Mouse (Mus musculus) adrenal gland (tissue): ENCODE measurements around the gene Btn1a1.

Experiments used
- intact Hi-C: fragments of 180-260 bp; cut with DNase I; formaldehyde crosslinking; loops from one replicate; pipeline ENCODE4 v1.15.1; 2025

Gene Btn1a1

GRCm38 (mm10) chr13:23439901-23440300 lies 25.8 kb downstream of the Btn1a1 start:
- intact Hi-C loops, result loop anchor here (10.0 kb wide), 1 partner anchor 1725 kb away; the partner anchor contains the start of genes Hist1h2ai, Hist1h2bl and Hist1h3h

GRCm38 (mm10) chr13:23438521-23438920 lies 27.2 kb downstream of the Btn1a1 start:
- intact Hi-C loops, result loop anchor here (10.0 kb wide), 1 partner anchor 1724 kb away; the partner anchor contains the start of genes Hist1h2ai, Hist1h2bl and Hist1h3h

GRCm38 (mm10) chr13:23437908-23438307 lies 27.8 kb downstream of the Btn1a1 start:
- intact Hi-C loops, result loop anchor here (2.0 to 10.0 kb wide), 2 partner anchors 79 to 1723 kb away; partner anchors contain the start of genes Hist1h2ai, Hist1h2bl and Hist1h3h

GRCm38 (mm10) chr13:23436861-23437822 lies 28.6 kb downstream of the Btn1a1 start:
- intact Hi-C loops, result loop anchor here (2.0 to 10.0 kb wide), 2 partner anchors 80 to 1722 kb away; partner anchors contain the start of genes Hist1h2ai, Hist1h2bl and Hist1h3h

- intact Hi-C loops, result loop anchor here (2.0 to 10.0 kb wide), 2 partner anchors 81 to 1721 kb away; partner anchors contain the start of genes Hist1h2ai, Hist1h2bl and Hist1h3h
Observed at GRCm38 (mm10) chr13:23436231-23436661, 29.5 kb downstream of the Btn1a1 start.

- intact Hi-C loops, result loop anchor here (2.0 to 10.0 kb wide), 2 partner anchors 81 to 1721 kb away; partner anchors contain the start of genes Hist1h2ai, Hist1h2bl and Hist1h3h
Observed at GRCm38 (mm10) chr13:23435676-23436075, 30.0 kb downstream of the Btn1a1 start.

GRCm38 (mm10) chr13:23435241-23435640 lies 30.5 kb downstream of the Btn1a1 start:
- intact Hi-C loops, result loop anchor here (10.0 kb wide), 1 partner anchor 1720 kb away; the partner anchor contains the start of genes Hist1h2ai, Hist1h2bl and Hist1h3h

- intact Hi-C loops, result loop anchor here (10.0 kb wide), 1 partner anchor 1720 kb away; the partner anchor contains the start of genes Hist1h2ai, Hist1h2bl and Hist1h3h
Observed at GRCm38 (mm10) chr13:23434426-23434825, 31.3 kb downstream of the Btn1a1 start.

- intact Hi-C loops, result loop anchor here (10.0 kb wide), 1 partner anchor 1719 kb away; the partner anchor contains the start of genes Hist1h2ai, Hist1h2bl and Hist1h3h
Observed at GRCm38 (mm10) chr13:23433801-23434200, 31.9 kb downstream of the Btn1a1 start.

- intact Hi-C loops, result loop anchor here (10.0 kb wide), 1 partner anchor 1718 kb away; the partner anchor contains the start of genes Hist1h2ai, Hist1h2bl and Hist1h3h
Observed at GRCm38 (mm10) chr13:23433206-23433605, 32.5 kb downstream of the Btn1a1 start.

GRCm38 (mm10) chr13:23432562-23433201 lies 33.0 kb downstream of the Btn1a1 start:
- intact Hi-C loops, result loop anchor here (10.0 kb wide), 1 partner anchor 1718 kb away; the partner anchor contains the start of genes Hist1h2ai, Hist1h2bl and Hist1h3h

- intact Hi-C loops, result loop anchor here (10.0 kb wide), 1 partner anchor 1717 kb away; the partner anchor contains the start of genes Hist1h2ai, Hist1h2bl and Hist1h3h
Observed at GRCm38 (mm10) chr13:23431351-23431771, 34.3 kb downstream of the Btn1a1 start.

- intact Hi-C loops, result loop anchor here (10.0 kb wide), 1 partner anchor 1716 kb away; the partner anchor contains the start of genes Hist1h2ai, Hist1h2bl and Hist1h3h
Observed at GRCm38 (mm10) chr13:23430734-23431133, 35.0 kb downstream of the Btn1a1 start.

GRCm38 (mm10) chr13:23429771-23430380 lies 35.8 kb downstream of the Btn1a1 start:
- intact Hi-C loops, result loop anchor here (10.0 kb wide), 3 partner anchors 165 to 1715 kb away; partner anchors contain the start of genes Hist1h2ai, Hist1h2bb, Hist1h2bl and Hist1h3c

- intact Hi-C loops, result loop anchor here (10.0 kb wide), 2 partner anchors 166 to 316 kb away; partner anchors contain the start of genes Hist1h2bb and Hist1h3c
Observed at GRCm38 (mm10) chr13:23428166-23428993, 37.3 kb downstream of the Btn1a1 start.

GRCm38 (mm10) chr13:23427401-23427910 lies 38.2 kb downstream of the Btn1a1 start:
- intact Hi-C loops, result loop anchor here (10.0 kb wide), 2 partner anchors 167 to 317 kb away; partner anchors contain the start of genes Hist1h2bb and Hist1h3c

GRCm38 (mm10) chr13:23426922-23427321 lies 38.8 kb downstream of the Btn1a1 start:
- intact Hi-C loops, result loop anchor here (10.0 kb wide), 2 partner anchors 168 to 318 kb away; partner anchors contain the start of genes Hist1h2bb and Hist1h3c

- intact Hi-C loops, result loop anchor here (10.0 kb wide), 2 partner anchors 168 to 318 kb away; partner anchors contain the start of genes Hist1h2bb and Hist1h3c
Observed at GRCm38 (mm10) chr13:23426335-23426734, 39.4 kb downstream of the Btn1a1 start.
